Mouse (Mus musculus) left cerebral cortex, adult 11 months (tissue): ENCODE measurements around the gene Tedc2.

Source experiments
- DNase-seq: peaks from one replicate; pipeline ENCODE4 v3.0.0; 2022; ENCODE audit warnings: low spot score

Tedc2 gene

GRCm38 (mm10) chr17:24192848-24193247 is 27.8 kb downstream of the Tedc2 start:
- DNase-seq = no peak

- DNase-seq = no peak
Measured at GRCm38 (mm10) chr17:24191481-24191880, 29.2 kb downstream of the Tedc2 start.

- no peak for DNase-seq
Measured at GRCm38 (mm10) chr17:24190934-24191333, 29.7 kb downstream of the Tedc2 start.

GRCm38 (mm10) chr17:24174259-24174658 is 46.4 kb downstream of the Tedc2 start:
- no peak for DNase-seq

- no peak for DNase-seq
Measured at GRCm38 (mm10) chr17:24173423-24173822, 47.2 kb downstream of the Tedc2 start.

GRCm38 (mm10) chr17:24171738-24172137 is 48.9 kb downstream of the Tedc2 start:
- DNase-seq = no peak

GRCm38 (mm10) chr17:24170729-24171128 is 49.9 kb downstream of the Tedc2 start:
- no peak for DNase-seq

- DNase-seq = no peak
Measured at GRCm38 (mm10) chr17:24170125-24170524, 50.5 kb downstream of the Tedc2 start.

- DNase-seq = peak; percentile 94
Measured at GRCm38 (mm10) chr17:24169317-24170065, 51.2 kb downstream of the Tedc2 start, which contains the start of gene Atp6v0c. Gene Atp6v0c, minus strand, starts transcription at chr17:24169702.

- DNase-seq = peak; percentile 74
Measured at GRCm38 (mm10) chr17:24168590-24169277, 51.9 kb downstream of the Tedc2 start.

- DNase-seq = no peak
Measured at GRCm38 (mm10) chr17:24167891-24168505, 52.7 kb downstream of the Tedc2 start.

GRCm38 (mm10) chr17:24167120-24167519 is 53.5 kb downstream of the Tedc2 start:
- DNase-seq = no peak
